Mouse (Mus musculus): ENCODE measurements around the gene Card10. TPM values are rescaled to one million over a fixed set of nuclear protein-coding genes. Genes with fewer than 3 reads are reported as not detected.

The Card10 gene
- polyA plus RNA-seq, 2 experiments = 5.1 to 9.0 TPM

DNA sequence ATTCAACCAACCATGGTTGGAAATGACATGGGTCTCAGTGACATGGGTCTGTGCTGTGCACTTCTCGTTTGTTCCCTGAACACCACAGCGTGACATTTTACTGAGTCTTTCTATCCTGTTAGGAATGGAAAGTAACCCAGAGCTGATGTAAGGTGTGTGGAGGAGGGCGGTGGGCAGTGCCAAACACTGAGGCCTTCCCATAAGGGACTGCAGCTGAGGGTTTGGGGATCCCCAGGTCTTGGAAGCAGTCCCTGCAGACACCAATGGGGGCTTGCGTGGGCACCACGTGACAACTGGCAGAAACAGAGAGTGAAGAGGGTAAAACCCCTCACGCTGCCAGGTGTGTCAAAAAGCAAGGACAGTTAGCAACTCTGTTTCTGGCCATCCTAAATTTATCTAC lies 44.7 kb downstream of the Card10 start:
- no peak for TF ChIP-seq POLR2A (IDR thresholded peaks at IDR 0.05; ENCODE audit: borderline replicate concordance, extremely low read depth, insufficient read depth, insufficient read length)
- no peaks in the 10 kb centered on the region for H3K36me3 ChIP-seq (ENCODE audit: control insufficient read depth, insufficient read depth, low read length)
- no peak overlapping the region for H3K27ac ChIP-seq (replicated peaks; ENCODE audit: low read depth, low read length)
- no peak for ATAC-seq (ENCODE audit: low FRiP score, low read depth)
- 88% methylated on average over 6 of the region's 6 CpGs for WGBS
- no peak for DNase-seq (ENCODE audit: low spot score)
- H3K4me1 ChIP-seq (ENCODE audit: control insufficient read depth, insufficient read depth, low read length) = no peaks in the 10 kb centered on the region
- no peaks in the 10 kb centered on the region for H3K9me3 ChIP-seq (ENCODE audit: control insufficient read depth, low read length)
- H3K4me2 ChIP-seq (replicated peaks; ENCODE audit: low read depth, low read length, severe bottlenecking) = no peak overlapping the region
- no peaks in the 10 kb centered on the region for H3K27me3 ChIP-seq (ENCODE audit: control insufficient read depth, insufficient read depth, low read length)
- H3K4me3 ChIP-seq (replicated peaks; ENCODE audit: low read length) = no peak overlapping the region
- H3K9ac ChIP-seq (ENCODE audit: low read depth, low read length, severe bottlenecking) = no peak overlapping the region

DNA sequence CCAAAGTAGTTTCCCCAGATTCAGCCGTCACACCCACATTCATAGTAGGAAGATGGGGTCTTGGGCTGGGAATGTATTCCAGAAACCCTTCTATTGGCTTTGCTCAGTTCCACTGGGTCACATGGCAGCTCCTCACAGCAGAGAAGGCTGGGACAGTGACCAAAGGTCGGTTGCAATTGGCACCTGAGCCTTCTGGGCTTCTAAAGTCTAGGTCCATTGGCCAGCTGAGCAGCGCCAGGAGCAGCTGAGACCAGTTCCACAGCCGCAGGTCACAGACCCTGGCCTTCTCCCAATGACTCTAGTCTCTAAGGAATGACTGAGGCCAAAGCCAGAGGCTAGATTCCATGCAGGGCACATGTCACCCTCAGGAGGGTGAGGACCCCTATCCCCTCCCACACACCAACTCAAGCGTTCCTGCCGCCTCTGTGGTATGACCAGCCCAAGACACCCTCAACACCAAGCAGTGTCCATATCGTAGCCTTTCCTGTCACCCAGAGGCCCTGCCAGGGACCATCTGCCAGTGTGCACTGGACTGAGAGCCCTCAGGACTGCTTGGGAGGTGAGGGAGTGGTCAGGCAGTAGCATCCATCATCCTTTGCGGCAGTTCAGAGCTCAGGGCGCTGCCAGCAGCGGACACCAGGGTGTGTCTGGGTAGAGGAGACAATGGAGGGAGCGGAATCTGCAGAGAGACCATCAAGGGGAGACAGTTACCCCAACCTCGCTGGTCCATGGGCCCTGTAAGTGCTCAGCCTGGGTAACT lies 46.7 kb downstream of the Card10 start:
- H3K27ac ChIP-seq (replicated peaks; ENCODE audit: low read depth, low read length) = no peak overlapping the region
- ATAC-seq (ENCODE audit: low FRiP score, low read depth) (no peak), DNase-seq (ENCODE audit: low spot score) (no peak)
- H3K4me1 ChIP-seq (ENCODE audit: control insufficient read depth, insufficient read depth, low read length) = no peaks in the 10 kb centered on the region
- no peaks in the 10 kb centered on the region for H3K27me3 ChIP-seq (ENCODE audit: control insufficient read depth, insufficient read depth, low read length)
- H3K9ac ChIP-seq (ENCODE audit: low read depth, low read length, severe bottlenecking) = no peak overlapping the region
- H3K4me3 ChIP-seq (replicated peaks; ENCODE audit: low read length) = no peak overlapping the region
- no peaks in the 10 kb centered on the region for H3K36me3 ChIP-seq (ENCODE audit: control insufficient read depth, insufficient read depth, low read length)
- no peak for TF ChIP-seq POLR2A (IDR thresholded peaks at IDR 0.05; ENCODE audit: borderline replicate concordance, extremely low read depth, insufficient read depth, insufficient read length)
- 79% methylated on average over 12 of the region's 12 CpGs for WGBS
- no peak overlapping the region for H3K4me2 ChIP-seq (replicated peaks; ENCODE audit: low read depth, low read length, severe bottlenecking)
- no peaks in the 10 kb centered on the region for H3K9me3 ChIP-seq (ENCODE audit: control insufficient read depth, low read length)

DNA sequence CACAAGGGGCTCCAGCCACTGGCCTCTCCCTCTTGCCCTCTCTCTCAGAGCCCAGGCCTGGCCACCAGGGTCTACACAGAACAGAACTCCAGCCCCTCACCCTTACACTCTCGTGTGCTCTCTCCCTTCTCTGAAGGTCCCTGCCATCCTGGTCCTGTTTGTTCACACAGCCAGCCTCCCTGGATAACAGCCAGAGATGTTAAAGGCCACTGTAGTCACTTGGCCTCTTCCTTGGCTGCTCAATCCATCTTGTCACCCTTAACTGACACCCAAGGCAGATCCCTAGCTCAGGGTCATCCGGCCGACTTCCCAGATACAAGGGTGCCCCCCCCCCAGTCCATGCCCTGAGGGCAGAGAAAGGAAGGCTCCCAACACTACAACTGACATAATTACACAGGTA lies 47.6 kb downstream of the Card10 start:
- 62% methylated on average over 3 of the region's 3 CpGs for WGBS
- Histone ChIP-seq H3K4me2 (replicated peaks; ENCODE audit: low read depth, low read length, severe bottlenecking) (no peak overlapping the region), H3K9ac (ENCODE audit: low read depth, low read length, severe bottlenecking) (no peak overlapping the region), H3K4me1 (ENCODE audit: control insufficient read depth, insufficient read depth, low read length) (no peaks in the 10 kb centered on the region), H3K27me3 (ENCODE audit: control insufficient read depth, insufficient read depth, low read length) (no peaks in the 10 kb centered on the region), H3K4me3 (replicated peaks; ENCODE audit: low read length) (no peak overlapping the region), H3K27ac (replicated peaks; ENCODE audit: low read depth, low read length) (no peak overlapping the region), H3K36me3 (ENCODE audit: control insufficient read depth, insufficient read depth, low read length) (no peaks in the 10 kb centered on the region), H3K9me3 (ENCODE audit: control insufficient read depth, low read length) (no peaks in the 10 kb centered on the region)
- no peak for TF ChIP-seq POLR2A (IDR thresholded peaks at IDR 0.05; ENCODE audit: borderline replicate concordance, extremely low read depth, insufficient read depth, insufficient read length)
- ATAC-seq (ENCODE audit: low FRiP score, low read depth) = no peak
- DNase-seq (ENCODE audit: low spot score) = no peak

DNA sequence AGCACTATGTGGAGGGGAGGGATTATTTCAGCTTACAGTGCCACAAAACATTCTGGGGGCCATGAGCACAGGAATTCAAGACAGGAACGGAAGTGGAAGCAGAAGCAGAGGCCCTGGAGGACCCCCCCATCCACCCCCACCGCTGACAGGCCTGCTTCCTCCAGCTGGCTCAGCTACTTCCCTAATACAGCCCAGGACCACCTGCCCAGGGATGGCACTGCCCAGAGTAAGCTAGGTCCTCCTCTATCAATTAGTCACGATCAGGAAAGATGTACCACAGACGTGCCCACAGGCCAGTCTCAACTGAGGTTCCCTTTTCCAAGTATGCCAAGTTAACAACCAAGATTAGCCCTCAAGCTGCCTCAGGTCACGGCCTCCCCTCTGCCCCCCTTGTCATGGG lies 48.7 kb downstream of the Card10 start:
- H3K9ac ChIP-seq (ENCODE audit: low read depth, low read length, severe bottlenecking) = no peak overlapping the region
- no peak for ATAC-seq (ENCODE audit: low FRiP score, low read depth)
- H3K4me1 ChIP-seq (ENCODE audit: control insufficient read depth, insufficient read depth, low read length) = no peaks in the 10 kb centered on the region
- H3K9me3 ChIP-seq (ENCODE audit: control insufficient read depth, low read length) = no peaks in the 10 kb centered on the region
- 74% methylated on average over 5 of the region's 5 CpGs for WGBS
- no peak overlapping the region for H3K4me2 ChIP-seq (replicated peaks; ENCODE audit: low read depth, low read length, severe bottlenecking)
- H3K27me3 ChIP-seq (ENCODE audit: control insufficient read depth, insufficient read depth, low read length) = no peaks in the 10 kb centered on the region
- no peak for TF ChIP-seq POLR2A (IDR thresholded peaks at IDR 0.05; ENCODE audit: borderline replicate concordance, extremely low read depth, insufficient read depth, insufficient read length)
- H3K36me3 ChIP-seq (ENCODE audit: control insufficient read depth, insufficient read depth, low read length) = no peaks in the 10 kb centered on the region
- no peak for DNase-seq (ENCODE audit: low spot score)
- no peak overlapping the region for H3K27ac ChIP-seq (replicated peaks; ENCODE audit: low read depth, low read length)
- no peak overlapping the region for H3K4me3 ChIP-seq (replicated peaks; ENCODE audit: low read length)

DNA sequence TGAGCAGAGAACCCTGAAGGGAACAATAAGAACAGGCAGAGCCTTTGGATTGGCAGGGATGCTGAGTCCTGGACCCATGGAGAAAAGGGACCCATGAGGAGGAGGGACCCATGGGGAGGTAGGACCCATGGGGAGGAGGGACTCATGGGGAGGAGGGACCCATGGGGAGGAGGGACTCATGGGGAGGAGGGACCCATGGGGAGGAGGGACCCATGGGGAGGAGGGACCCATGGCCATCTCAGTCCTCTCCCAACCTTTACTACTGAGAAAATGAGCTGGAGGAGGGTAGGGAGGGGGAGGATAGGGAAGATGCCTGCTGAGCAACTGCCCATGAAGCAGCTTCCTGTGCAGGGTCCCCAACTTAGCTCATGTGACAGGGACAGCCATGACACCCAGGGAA lies 49.9 kb downstream of the Card10 start:
- DNase-seq (ENCODE audit: low spot score) (no peak), ATAC-seq (ENCODE audit: low FRiP score, low read depth) (no peak)
- no peaks in the 10 kb centered on the region for H3K9me3 ChIP-seq (ENCODE audit: control insufficient read depth, low read length)
- no peak overlapping the region for H3K4me3 ChIP-seq (replicated peaks; ENCODE audit: low read length)
- H3K27me3 ChIP-seq (ENCODE audit: control insufficient read depth, insufficient read depth, low read length) = no peaks in the 10 kb centered on the region
- no peaks in the 10 kb centered on the region for H3K36me3 ChIP-seq (ENCODE audit: control insufficient read depth, insufficient read depth, low read length)
- TF ChIP-seq POLR2A (IDR thresholded peaks at IDR 0.05; ENCODE audit: borderline replicate concordance, extremely low read depth, insufficient read depth, insufficient read length) = no peak
- H3K27ac ChIP-seq (replicated peaks; ENCODE audit: low read depth, low read length) = no peak overlapping the region
- H3K9ac ChIP-seq (ENCODE audit: low read depth, low read length, severe bottlenecking) = no peak overlapping the region
- H3K4me1 ChIP-seq (ENCODE audit: control insufficient read depth, insufficient read depth, low read length) = no peaks in the 10 kb centered on the region
- H3K4me2 ChIP-seq (replicated peaks; ENCODE audit: low read depth, low read length, severe bottlenecking) = no peak overlapping the region
